Mouse (Mus musculus) myocyte (in vitro differentiated cells): ENCODE data around the gene Mapre1. TPM values are rescaled to one million over a fixed set of nuclear protein-coding genes. Genes with fewer than 3 reads are reported as not detected.
A peak's percentile ranks its signal among the peaks of the same experiment; 100 is the strongest.
"Not testable (repeated sequence)": the region's sequence is repeated elsewhere in the genome, so short reads cannot be mapped to it uniquely, and the experiment has no call there.

Experiments used
- H3K27me3 ChIP-seq: one replicate; pipeline ENCODE4 v1.6.1; 2011; ENCODE audit not compliant: control insufficient read depth, insufficient read depth, insufficient read length
- H3K36me3 ChIP-seq: one replicate; pipeline ENCODE4 v1.6.1; 2011; ENCODE audit not compliant: control insufficient read depth, insufficient read depth
- H3K4me2 ChIP-seq: one replicate; pipeline ENCODE4 v1.6.1; 2011; ENCODE audit warnings: low read depth, control low read depth
- H3K4me3 ChIP-seq: one replicate; pipeline ENCODE4 v1.5.1; 2011; ENCODE audit warnings: mild to moderate bottlenecking, control low read depth, moderate library complexity
- H3K79me2 ChIP-seq: one replicate; pipeline ENCODE4 v1.6.1; 2011; ENCODE audit not compliant: control insufficient read depth, insufficient read depth
- H3ac ChIP-seq: one replicate; pipeline ENCODE4 v1.6.1; 2011; ENCODE audit not compliant: control insufficient read depth, insufficient read length
- CEBPB ChIP-seq: IDR thresholded peaks from 2 replicates; pipeline ENCODE4 v1.6.1; 2011; ENCODE audit warnings: mild to moderate bottlenecking, moderate library complexity; ENCODE audit not compliant: poor library complexity, insufficient read depth, severe bottlenecking
- E2F4 ChIP-seq: IDR thresholded peaks from one replicate; pipeline ENCODE4 v1.6.1; 2011; ENCODE audit warnings: mild to moderate bottlenecking, control low read depth, moderate library complexity; ENCODE audit not compliant: insufficient read depth
- MAX ChIP-seq: IDR thresholded peaks from one replicate; pipeline ENCODE4 v1.6.1; 2011; ENCODE audit warnings: low read depth, mild to moderate bottlenecking, control low read depth
- MYOD1 ChIP-seq, 3 experiments: IDR thresholded peaks; one replicate each; pipeline ENCODE4 v1.6.1; 2011; ENCODE audit warnings: control low read depth in 2 of 3, low read depth in 2 of 3, mild to moderate bottlenecking in 2 of 3, moderate library complexity in 1 of 3; ENCODE audit not compliant: insufficient read length in 2 of 3, control insufficient read depth in 1 of 3
- MYOG ChIP-seq, 3 experiments: IDR thresholded peaks; one replicate each; pipeline ENCODE4 v1.6.1; 2011; ENCODE audit warnings: control low read depth in 2 of 3, low read depth in 2 of 3, mild to moderate bottlenecking in 2 of 3; ENCODE audit not compliant: insufficient read length in 2 of 3, control insufficient read depth in 1 of 3, insufficient read depth in 1 of 3
- POLR2A ChIP-seq: IDR thresholded peaks from one replicate; pipeline ENCODE4 v1.6.1; 2011; ENCODE audit warnings: low read depth, mild to moderate bottlenecking, control low read depth, moderate library complexity; ENCODE audit not compliant: insufficient read length
- POLR2AphosphoS2 ChIP-seq: IDR thresholded peaks from one replicate; pipeline ENCODE4 v1.6.1; 2011; ENCODE audit warnings: low read depth, control low read depth; ENCODE audit not compliant: insufficient read length
- REST ChIP-seq: IDR thresholded peaks from one replicate; pipeline ENCODE4 v1.6.1; 2011; ENCODE audit warnings: mild to moderate bottlenecking, control low read depth, moderate library complexity; ENCODE audit not compliant: insufficient read depth, insufficient read length
- SRF ChIP-seq: IDR thresholded peaks from one replicate; pipeline ENCODE4 v1.6.1; 2011; ENCODE audit warnings: low read depth; ENCODE audit not compliant: control insufficient read depth, insufficient read length
- TCF12 ChIP-seq: IDR thresholded peaks from one replicate; pipeline ENCODE4 v1.6.1; 2011; ENCODE audit warnings: mild to moderate bottlenecking, control low read depth; ENCODE audit not compliant: poor library complexity, insufficient read depth, severe bottlenecking
- TCF3 ChIP-seq: IDR thresholded peaks from one replicate; pipeline ENCODE4 v1.6.1; 2011; ENCODE audit warnings: low read depth, control low read depth; ENCODE audit not compliant: insufficient read length
- USF1 ChIP-seq: IDR thresholded peaks from one replicate; pipeline ENCODE4 v1.6.1; 2011; ENCODE audit warnings: low read depth, mild to moderate bottlenecking, control low read depth, moderate library complexity
- polyA plus RNA-seq: library from polyadenylated mRNA; unstranded; fragments of >200 nt; fragmentation: generic; extraction: Trizol; gene quantifications from one replicate; pipeline ENCODE4 v1.2.1, GENCODE M21; 2012; ENCODE audit warnings: missing spikeins

Mapre1 gene
- 60.5 TPM for polyA plus RNA-seq

GRCm38 (mm10) chr2:153740500-153741436 lies at the start of gene Mapre1:
Gene Mapre1 (plus strand): TSS chr2:153741274.
- Histone ChIP-seq H3K79me2 (peaks cover 44% of the 10 kb centered on the region), H3K4me2 (peak within 1 kb of the TSS; percentile 100), H3K27me3 (peaks cover 6% of the 10 kb centered on the region), H3K4me3 (peak within 1 kb of the TSS; percentile 84), H3ac (peak within 1 kb of the TSS; percentile 54), H3K36me3 (no peaks in the 10 kb centered on the region)
- TF ChIP-seq USF1 (peak; percentile 100), E2F4 (peak; percentile 61), TCF3 (no peak), POLR2A (peak; percentile 42), SRF (peak; percentile 93), MYOG (IDR thresholded peaks at IDR 0.05; ENCODE audit: control insufficient read depth in 1 of 3, insufficient read depth in 1 of 3, insufficient read length in 2 of 3, low read depth in 2 of 3) (peak in 2 of 3 experiments; percentile 55 to 62), MAX (no peak), MYOD1 (IDR thresholded peaks at IDR 0.05; ENCODE audit: control insufficient read depth in 1 of 3, insufficient read length in 2 of 3, low read depth in 2 of 3) (peak in 2 of 3 experiments; percentile 28 to 44), POLR2AphosphoS2 (peak; percentile 66), CEBPB (no peak), REST (no peak), TCF12 (no peak)

DNA sequence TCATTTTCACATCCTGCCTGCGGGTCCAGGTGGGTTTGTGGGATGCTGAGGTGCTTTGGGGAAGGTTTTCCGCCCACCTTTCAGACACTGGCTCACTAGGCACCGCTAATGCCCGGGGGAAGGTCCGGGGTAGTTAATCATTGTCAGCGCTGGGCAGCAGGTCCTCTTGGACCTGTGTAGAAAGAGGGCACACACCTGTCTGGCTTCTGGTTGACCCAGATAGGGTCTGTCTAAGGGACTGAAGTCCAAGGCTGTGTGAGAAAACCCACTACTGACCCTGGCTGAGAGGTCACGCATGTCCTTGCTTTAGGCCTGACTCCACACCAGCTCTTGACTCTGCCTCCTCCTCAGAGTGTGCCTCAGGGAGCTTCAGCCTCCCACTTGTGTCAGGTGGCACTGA lies 47.7 kb upstream of the Mapre1 start:
- not testable (repeated sequence) for H3K36me3 ChIP-seq, H3K79me2 ChIP-seq, H3K4me2 ChIP-seq, H3ac ChIP-seq, H3K27me3 ChIP-seq, H3K4me3 ChIP-seq

GRCm38 (mm10) chr2:153694462-153695085 lies 46.5 kb upstream of the Mapre1 start:
- no peaks in the 10 kb centered on the region for H3K79me2 ChIP-seq
- H3K4me2 ChIP-seq, result no peak overlapping the region
- H3K36me3 ChIP-seq, result no peaks in the 10 kb centered on the region
- TF ChIP-seq E2F4 (no peak), POLR2A (no peak), MYOG (IDR thresholded peaks at IDR 0.05; ENCODE audit: control insufficient read depth in 1 of 3, insufficient read depth in 1 of 3, insufficient read length in 2 of 3, low read depth in 2 of 3) (no peak), REST (no peak), MYOD1 (IDR thresholded peaks at IDR 0.05; ENCODE audit: control insufficient read depth in 1 of 3, insufficient read length in 2 of 3, low read depth in 2 of 3) (no peak), USF1 (no peak), TCF12 (no peak), CEBPB (no peak), SRF (no peak), MAX (no peak)
- no peak overlapping the region for H3K4me3 ChIP-seq
- H3K27me3 ChIP-seq, result no peaks in the 10 kb centered on the region
- no peak overlapping the region for H3ac ChIP-seq

- Histone ChIP-seq H3K27me3 (no peaks in the 10 kb centered on the region), H3K79me2 (no peaks in the 10 kb centered on the region), H3K4me3 (no peak within 1 kb of the TSS), H3K36me3 (no peaks in the 10 kb centered on the region), H3ac (no peak within 1 kb of the TSS), H3K4me2 (no peak within 1 kb of the TSS)
- TF ChIP-seq TCF3, result no peak
- no peak for TF ChIP-seq SRF
- no peak for TF ChIP-seq USF1
Observed at GRCm38 (mm10) chr2:153696352-153696751, 44.7 kb upstream of the Mapre1 start, which contains the start of gene Dnmt3c. Gene Dnmt3c (plus strand): TSS chr2:153696652.

DNA sequence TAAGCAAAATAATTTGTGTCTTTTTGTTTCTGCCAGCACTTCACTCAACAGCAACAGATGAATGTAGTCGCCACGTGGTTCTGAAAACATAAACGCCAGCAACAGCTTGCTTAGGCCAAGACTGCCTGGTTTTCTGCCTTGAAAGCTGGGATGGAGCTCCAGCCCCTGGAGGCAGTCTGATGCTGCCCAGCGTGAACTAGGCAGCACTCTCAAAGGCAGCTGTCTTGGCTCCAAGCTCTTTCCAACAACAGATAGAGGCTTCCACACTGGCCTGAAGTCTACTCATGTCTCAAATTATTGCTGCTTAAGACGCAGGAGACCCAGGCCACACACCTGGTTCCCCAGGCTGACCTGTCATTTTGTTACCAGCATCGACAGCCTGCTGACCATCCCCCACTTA lies 37.7 kb upstream of the Mapre1 start:
- no peaks in the 10 kb centered on the region for H3K36me3 ChIP-seq
- no peak overlapping the region for H3K4me2 ChIP-seq
- H3K27me3 ChIP-seq, result no peaks in the 10 kb centered on the region
- no peaks in the 10 kb centered on the region for H3K79me2 ChIP-seq
- no peak for TF ChIP-seq TCF12
- TF ChIP-seq MYOG (IDR thresholded peaks at IDR 0.05; ENCODE audit: control insufficient read depth in 1 of 3, insufficient read depth in 1 of 3, insufficient read length in 2 of 3, low read depth in 2 of 3), result no peak
- no peak for TF ChIP-seq REST
- no peak for TF ChIP-seq SRF
- TF ChIP-seq TCF3, result no peak
- no peak for TF ChIP-seq USF1
- TF ChIP-seq POLR2AphosphoS2, result no peak
- no peak for TF ChIP-seq MAX
- TF ChIP-seq E2F4, result no peak
- TF ChIP-seq MYOD1 (IDR thresholded peaks at IDR 0.05; ENCODE audit: control insufficient read depth in 1 of 3, insufficient read length in 2 of 3, low read depth in 2 of 3), result no peak
- TF ChIP-seq POLR2A, result no peak
- no peak for TF ChIP-seq CEBPB
- H3ac ChIP-seq, result no peak overlapping the region
- H3K4me3 ChIP-seq, result no peak overlapping the region
